Mouse (Mus musculus) testis, adult 2 months (tissue): ENCODE results near the gene Leo1.

Experiments
- CTCF ChIP-seq: fragments of 200-500 bp; IDR thresholded peaks from 2 replicates; pipeline ENCODE4 v1.5.1; 2012; ENCODE audit warnings: low read depth, mild to moderate bottlenecking, inconsistent platforms, low read length, moderate library complexity; ENCODE audit not compliant: control insufficient read depth, insufficient read depth, insufficient replicate concordance
- POLR2A ChIP-seq: fragments of 200-500 bp; IDR thresholded peaks from 2 replicates; pipeline ENCODE4 v1.6.1; 2012; ENCODE audit warnings: low read depth, mild to moderate bottlenecking, inconsistent platforms, low read length, moderate library complexity; ENCODE audit not compliant: control insufficient read depth

DNA sequence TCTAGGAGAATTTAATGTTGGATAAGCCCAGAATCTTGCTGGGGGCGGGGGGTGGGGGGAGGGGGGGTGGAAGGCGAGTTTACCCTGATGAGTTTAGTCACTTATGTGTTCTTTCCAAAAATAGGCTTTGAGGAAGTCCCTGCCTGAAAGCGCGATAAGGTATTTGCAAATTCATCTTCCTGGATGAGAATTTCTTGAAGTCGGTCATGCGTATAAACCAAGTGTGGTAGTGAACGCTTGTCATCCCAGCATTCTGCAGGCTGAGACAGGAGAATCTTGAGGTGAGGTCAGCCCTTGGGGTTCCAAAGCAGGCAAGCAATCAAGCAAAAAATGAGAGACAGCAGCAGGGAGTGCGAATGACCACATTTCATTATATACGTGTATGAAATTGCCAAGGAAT is 29.7 kb upstream of the Leo1 start:
- TF ChIP-seq POLR2A (no peak), CTCF (no peak)
